Mouse (Mus musculus): Measurements from ENCODE around the gene Mtrr. TPM values are rescaled to one million over a fixed set of nuclear protein-coding genes. Genes with fewer than 3 reads are reported as not detected.
A peak's percentile ranks its signal among the peaks of the same experiment; 100 is the strongest.

The Mtrr gene
- 10 to 100 TPM; 10.3 to 16.5 TPM for total RNA-seq (2021)
- long read RNA-seq, experiment 1, partial matches to known transcripts: 2 of 10 reads
- long read RNA-seq, experiment 1, other reads (novel, unspliced or antisense): 2 of 10 reads
- long read RNA-seq, experiment 2, transcript Mtrr-201 (15 exons, 3,692 nt): major isoform, 8 of 17 reads
- long read RNA-seq, experiment 2, partial matches to known transcripts: 4 of 17 reads
- long read RNA-seq, experiment 2, other reads (novel, unspliced or antisense): 4 of 17 reads

- DNase-seq (ENCODE audit: low spot score in 2 of 2): peak; percentile 98 to 99
- intact Hi-C loops (cut with DNase I): no loop called here
Measured at GRCm38 (mm10) chr13:68581747-68582516, at the start of gene Mtrr, which contains the start of gene Fastkd3. Gene Mtrr (minus strand): TSS chr13:68582149. Gene Fastkd3 (plus strand): TSS chr13:68582234.

- intact Hi-C loops (cut with DNase I): loop anchor here (10.0 kb wide), 1 partner anchor 448 kb away; no protein-coding TSS in a partner anchor
- DNase-seq (ENCODE audit: low spot score in 2 of 2): no peak
Measured at GRCm38 (mm10) chr13:68627041-68627440, 45.1 kb upstream of the Mtrr start.

GRCm38 (mm10) chr13:68622792-68623191 is 40.8 kb upstream of the Mtrr start:
- DNase-seq (ENCODE audit: low spot score in 2 of 2): peak; percentile 50 to 55
- intact Hi-C loops (cut with DNase I): loop anchor here (5.0 to 10.0 kb wide), 3 partner anchors 375 to 840 kb away; partner anchors contain the start of gene Adcy2

GRCm38 (mm10) chr13:68607652-68608405 is 25.9 kb upstream of the Mtrr start:
- no peak for DNase-seq (ENCODE audit: low spot score in 2 of 2)

GRCm38 (mm10) chr13:68605689-68606126 is 23.8 kb upstream of the Mtrr start:
- peak; percentile 34 to 39 for DNase-seq (ENCODE audit: low spot score in 2 of 2)
- intact Hi-C loops (cut with DNase I): no loop called here

More at GRCm38 (mm10) chr13:68607652-68608405, 25.9 kb upstream of the Mtrr start:
- intact Hi-C loops (cut with DNase I): no loop called here

- intact Hi-C loops (cut with DNase I): loop anchor here (5.0 kb wide), 2 partner anchors 394 to 859 kb away; partner anchors contain the start of gene Adcy2
- peak in 1 of 2 experiments; percentile 40 for DNase-seq (ENCODE audit: low spot score in 2 of 2)
Measured at GRCm38 (mm10) chr13:68603085-68603484, 21.1 kb upstream of the Mtrr start.

GRCm38 (mm10) chr13:68601184-68601583 is 19.2 kb upstream of the Mtrr start:
- DNase-seq (ENCODE audit: low spot score in 2 of 2): peak; percentile 65 to 71
- intact Hi-C loops (cut with DNase I): loop anchor here (5.0 kb wide), 2 partner anchors 396 to 861 kb away; partner anchors contain the start of gene Adcy2

GRCm38 (mm10) chr13:68598953-68599352 is 17.0 kb upstream of the Mtrr start:
- intact Hi-C loops (cut with DNase I): loop anchor here (5.0 kb wide), 1 partner anchor 888 kb away; no protein-coding TSS in a partner anchor

GRCm38 (mm10) chr13:68597667-68598066 is 15.7 kb upstream of the Mtrr start:
- intact Hi-C loops (cut with DNase I): loop anchor here (5.0 kb wide), 1 partner anchor 890 kb away; no protein-coding TSS in a partner anchor
- DNase-seq (ENCODE audit: low spot score in 2 of 2): no peak

More at GRCm38 (mm10) chr13:68598953-68599352, 17.0 kb upstream of the Mtrr start:
- no peak for DNase-seq (ENCODE audit: low spot score in 2 of 2)

- DNase-seq (ENCODE audit: low spot score in 2 of 2): peak; percentile 42 to 59
- intact Hi-C loops (cut with DNase I): loop anchor here (5.0 kb wide), 1 partner anchor 890 kb away; no protein-coding TSS in a partner anchor
Measured at GRCm38 (mm10) chr13:68597199-68597598, 15.2 kb upstream of the Mtrr start, which contains the start of gene 1700001L19Rik. Gene 1700001L19Rik (plus strand): TSS chr13:68597421.

GRCm38 (mm10) chr13:68593797-68594196 is 11.8 kb upstream of the Mtrr start:
- peak; percentile 48 to 74 for DNase-seq (ENCODE audit: low spot score in 2 of 2)
- intact Hi-C loops (cut with DNase I): no loop called here

GRCm38 (mm10) chr13:68588352-68588751 is 6.4 kb upstream of the Mtrr start:
- intact Hi-C loops (cut with DNase I): no loop called here
- no peak for DNase-seq (ENCODE audit: low spot score in 2 of 2)

- intact Hi-C loops (cut with DNase I): no loop called here
Measured at GRCm38 (mm10) chr13:68585441-68585840, 3.5 kb upstream of the Mtrr start.

GRCm38 (mm10) chr13:68583961-68584360 is 2.0 kb upstream of the Mtrr start:
- no peak for DNase-seq (ENCODE audit: low spot score in 2 of 2)
- intact Hi-C loops (cut with DNase I): no loop called here

More at GRCm38 (mm10) chr13:68585441-68585840, 3.5 kb upstream of the Mtrr start:
- DNase-seq (ENCODE audit: low spot score in 2 of 2): no peak

- intact Hi-C loops (cut with DNase I): no loop called here
- no peak for DNase-seq (ENCODE audit: low spot score in 2 of 2)
Measured at GRCm38 (mm10) chr13:68582517-68582780, 500 bp upstream of the Mtrr start.

- intact Hi-C loops (cut with DNase I): no loop called here
- DNase-seq (ENCODE audit: low spot score in 2 of 2): no peak
Measured at GRCm38 (mm10) chr13:68581086-68581740, 736 bp downstream of the Mtrr start.

GRCm38 (mm10) chr13:68577945-68578344 is 4.0 kb downstream of the Mtrr start:
- intact Hi-C loops (cut with DNase I): no loop called here
- peak in 1 of 2 experiments; percentile 81 for DNase-seq (ENCODE audit: low spot score in 2 of 2)

GRCm38 (mm10) chr13:68574398-68574797 is 7.6 kb downstream of the Mtrr start:
- DNase-seq (ENCODE audit: low spot score in 2 of 2): no peak
- intact Hi-C loops (cut with DNase I): no loop called here
